9 mouse cellular contexts compared by ENCODE assay signal in the genomic region with DNA sequence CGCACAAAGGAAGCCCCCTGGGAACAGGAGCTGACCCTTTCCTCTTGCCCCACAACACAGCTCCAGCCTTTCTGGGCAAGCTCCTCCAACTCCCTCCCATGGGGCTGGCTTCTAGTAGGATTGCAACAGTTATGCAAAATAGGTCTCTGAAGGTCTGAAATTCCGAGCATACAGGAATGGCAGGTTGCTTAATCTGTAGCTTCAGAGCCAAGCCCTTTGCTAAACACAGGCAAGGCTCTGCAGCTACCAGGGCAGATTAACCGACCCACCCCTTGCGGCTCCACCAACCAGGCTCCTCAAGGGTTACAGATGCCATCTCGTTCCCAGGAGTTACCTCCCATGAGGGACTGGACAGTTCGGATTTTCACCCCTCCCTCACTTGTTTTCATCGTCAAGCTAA.
DNase-seq lines count a peak whose midpoint lies in the region; ATAC-seq lines count a peak whose summit lies in the region.
"Had no signal": no experiment of that assay in that cellular context is flagged by ENCODE, and none has a peak within 500 bp of the region (broad histone marks: within the 10 kb centered on the region; RNA-seq: fewer than 3 reads in every experiment).

No protein-coding gene starts in this region.

- no peaks in the 10 kb centered on the region for H3K36me3 ChIP-seq in heart, embryonic 14.5 days (ENCODE audit: control insufficient read depth, insufficient read depth, low read length)
- H3K36me3 ChIP-seq in midbrain, embryonic 13.5 days = no peaks in the 10 kb centered on the region

- H3K27ac ChIP-seq in brown adipose tissue, adult 24 weeks (replicated peaks; ENCODE audit: low read depth, low read length) = peak overlapping the region; percentile 97
- H3K27ac ChIP-seq in heart, embryonic 14.5 days (replicated peaks in 1 of 2; ENCODE audit: control insufficient read depth in 1 of 2, insufficient read depth in 1 of 2, low read depth in 2 of 2, low read length in 2 of 2) = peak overlapping the region; percentile 34 to 59; a peak in 3 of 4 replicates
- peak overlapping the region; percentile 47; the same call in 1 of the 2 replicates for H3K27ac ChIP-seq in midbrain, embryonic 13.5 days

- peaks cover 33% of the 10 kb centered on the region for H3K4me1 ChIP-seq in brown adipose tissue, adult 24 weeks (ENCODE audit: control insufficient read depth, insufficient read depth, insufficient read length, low read length)
- peaks cover 11 to 14% of the 10 kb centered on the region in 2 experiments for H3K4me1 ChIP-seq in heart, embryonic 14.5 days (ENCODE audit: control insufficient read depth in 2 of 2, insufficient read depth in 2 of 2, low read length in 2 of 2)
- peaks cover 27% of the 10 kb centered on the region for H3K4me1 ChIP-seq in midbrain, embryonic 13.5 days (replicated peaks)

- no peak overlapping the region; the same call in 1 of the 2 replicates for H3K9ac ChIP-seq in heart, embryonic 14.5 days (ENCODE audit: low read length)
- H3K9ac ChIP-seq in midbrain, embryonic 13.5 days (replicated peaks) = no peak overlapping the region

- ATAC-seq in heart, embryonic 14.5 days (ENCODE audit: insufficient number of reproducible peaks, insufficient read depth, low FRiP score, low read depth) = no peak; the same call in 1 of the 2 replicates
- ATAC-seq in midbrain, embryonic 13.5 days = peak; percentile 79
- no peak for ATAC-seq in inflammation-experienced regulatory T-cells, adult 6 months

- WGBS in heart, embryonic 14.5 days = 18% methylated on average over 7 of the region's 7 CpGs
- 9% methylated on average over 7 of the region's 7 CpGs for WGBS in midbrain, embryonic 13.5 days

- peak overlapping the region; percentile 22; the same call in 1 of the 2 replicates for H3K4me2 ChIP-seq in heart, embryonic 14.5 days (ENCODE audit: low read length)
- 0 out of 2 replicates have a peak overlapping the region, but pooled peaks have one; percentile 22 for H3K4me2 ChIP-seq in midbrain, embryonic 13.5 days (replicated peaks)

- DNase-seq in cerebellum, postnatal 14 days = peak; percentile 8 to 14
- no peak for DNase-seq in cerebellum, postnatal 25 days
- peak; percentile 48 for DNase-seq in kidney, postnatal 14 days
- DNase-seq in cerebellum, adult 9-11 months = no peak

- H3K27me3 ChIP-seq in heart, embryonic 14.5 days (ENCODE audit: control insufficient read depth, insufficient read depth, low read length) = no peaks in the 10 kb centered on the region
- no peaks in the 10 kb centered on the region for H3K27me3 ChIP-seq in midbrain, embryonic 13.5 days

- H3K4me3 ChIP-seq in brown adipose tissue, adult 24 weeks (ENCODE audit: insufficient read depth, low read depth, low read length) = no peak overlapping the region
- no peak overlapping the region for H3K4me3 ChIP-seq in heart, embryonic 14.5 days (ENCODE audit: control insufficient read depth in 1 of 2, insufficient read depth in 1 of 2, low read depth in 1 of 2, low read length in 2 of 2)
- no peak overlapping the region for H3K4me3 ChIP-seq in midbrain, embryonic 13.5 days (replicated peaks)
- H3K4me3 ChIP-seq: erythroblast, embryonic 14.5 days had no signal

- H3K9me3 ChIP-seq in heart, embryonic 14.5 days (ENCODE audit: control insufficient read depth, low read length) = no peaks in the 10 kb centered on the region
- no peaks in the 10 kb centered on the region for H3K9me3 ChIP-seq in midbrain, embryonic 13.5 days

Comparison
In these comparisons a context has a peak if more than half of its experiments do, and no peak if none do; other contexts are left out.
1. DNase-seq: peak in cerebellum, postnatal 14 days (2 of 2) and kidney, postnatal 14 days (single experiment); none in cerebellum, postnatal 25 days (0 of 2) and cerebellum, adult 9-11 months (single experiment).
2. H3K27ac ChIP-seq: peak in every context shown above with its lines; median percentile 97 in brown adipose tissue, adult 24 weeks; 47 in midbrain, embryonic 13.5 days; 46 in heart, embryonic 14.5 days.